ENCODE assay signal across 26 mouse cellular contexts in genomic region chrX:100796741-100797090, GRCm38 (mm10). TPM values are rescaled to one million over a fixed set of nuclear protein-coding genes. Genes with fewer than 3 reads are reported as not detected.
DNase-seq lines count a peak whose midpoint lies in the region; ATAC-seq and TF ChIP-seq lines count a peak whose summit lies in the region.
"Had no signal": no experiment of that assay in that cellular context is flagged by ENCODE, and none has a peak within 500 bp of the region (broad histone marks: within the 10 kb centered on the region; RNA-seq: fewer than 3 reads in every experiment).

No protein-coding gene starts in this region.

- H3K36me3 ChIP-seq in lung, embryonic 16.5 days (ENCODE audit: control insufficient read depth, insufficient read depth, low read length): no peaks in the 10 kb centered on the region
- H3K36me3 ChIP-seq in intestine, embryonic 15.5 days: no peaks in the 10 kb centered on the region
- H3K36me3 ChIP-seq: lung, embryonic 15.5 days had no signal

- DNase-seq in lung, adult 2 months: no peak
- DNase-seq in yolk sac, embryonic 10.5 days (ENCODE audit: low spot score): peak; percentile 30
- no peak for DNase-seq in left cerebral cortex, adult 9 months (ENCODE audit: low spot score in 2 of 2)
- DNase-seq: adrenal gland, postnatal 14 days; forebrain, postnatal 0 days; gastrocnemius, postnatal 10 days; heart, postnatal 10 days; kidney, adult 2 months; kidney, postnatal 36 days; retina, postnatal 1 day; right cerebral cortex, postnatal 14 days; thymus, adult 2 months; thymus, postnatal 36 days had no signal

- no peak for TF ChIP-seq POLR2A in lung, adult 2 months (IDR thresholded peaks at IDR 0.05; ENCODE audit: borderline replicate concordance, extremely low read depth, low read depth, low read length)
- TF ChIP-seq POLR2A in olfactory bulb, adult 2 months (IDR thresholded peaks at IDR 0.05; ENCODE audit: insufficient read depth, low read depth, low read length): no peak

- H3K4me3 ChIP-seq in lung, embryonic 16.5 days (ENCODE audit: low read length): no peak overlapping the region
- H3K4me3 ChIP-seq in lung, adult 2 months (replicated peaks; ENCODE audit: extremely low read depth, low read depth, low read length): no peak overlapping the region
- no peak overlapping the region for H3K4me3 ChIP-seq in intestine, embryonic 15.5 days (replicated peaks)
- H3K4me3 ChIP-seq in olfactory bulb, adult 2 months (ENCODE audit: insufficient read depth, low read depth, low read length): no peak overlapping the region
- H3K4me3 ChIP-seq: erythroblast, embryonic 14.5 days; heart, embryonic 13.5 days; layer of hippocampus, adult 2 months; limb, embryonic 10.5 days; limb, embryonic 15.5 days; lung, embryonic 15.5 days; midbrain, embryonic 13.5 days had no signal

- 71% methylated on average over 3 of the region's 3 CpGs for WGBS in lung, embryonic 16.5 days
- WGBS in lung, adult 2 months: 75% methylated on average over 3 of the region's 3 CpGs
- 68% methylated on average over 3 of the region's 3 CpGs for WGBS in intestine, embryonic 15.5 days
- WGBS in olfactory bulb, adult 2 months: 94% methylated on average over 3 of the region's 3 CpGs

- TF ChIP-seq CTCF in lung, adult 2 months (IDR thresholded peaks at IDR 0.05; ENCODE audit: insufficient read depth, low read length): no peak
- no peak for TF ChIP-seq CTCF in olfactory bulb, adult 2 months (IDR thresholded peaks at IDR 0.05; ENCODE audit: insufficient read depth, low read depth, low read length)

- H3K4me1 ChIP-seq in lung, embryonic 16.5 days (replicated peaks; ENCODE audit: control insufficient read depth, insufficient read depth, low read length): no peaks in the 10 kb centered on the region
- H3K4me1 ChIP-seq in lung, adult 2 months (ENCODE audit: control insufficient read depth, insufficient read depth, low read length): no peaks in the 10 kb centered on the region; the same call in 1 of the 2 replicates
- 0 out of 2 replicates have a peak, but pooled peaks cover 2% of the 10 kb centered on the region for H3K4me1 ChIP-seq in intestine, embryonic 15.5 days (replicated peaks)
- peaks cover 30% of the 10 kb centered on the region for H3K4me1 ChIP-seq in olfactory bulb, adult 2 months (ENCODE audit: control insufficient read depth, insufficient read depth, low read length)
- H3K4me1 ChIP-seq: limb, embryonic 10.5 days; limb, embryonic 15.5 days had no signal

- ATAC-seq in lung, embryonic 16.5 days (ENCODE audit: low read depth): peak; percentile 31; the same call in 1 of the 2 replicates
- peak; percentile 82 for ATAC-seq in intestine, embryonic 15.5 days
- ATAC-seq in megakaryocyte, adult 5-6 weeks (ENCODE audit: poor library complexity, severe bottlenecking): no peak
- ATAC-seq: CD4-positive, CD25-positive, alpha-beta regulatory T cell, adult 4 months; forebrain, postnatal 0 days; midbrain, embryonic 13.5 days had no signal

- H3K27ac ChIP-seq in lung, embryonic 16.5 days (ENCODE audit: low read length): peak overlapping the region; percentile 22; the same call in 1 of the 2 replicates
- peak overlapping the region; percentile 72 for H3K27ac ChIP-seq in intestine, embryonic 15.5 days
- peak overlapping the region; percentile 57 for H3K27ac ChIP-seq in olfactory bulb, adult 2 months (ENCODE audit: insufficient read depth, low read depth, low read length)
- H3K27ac ChIP-seq: heart, embryonic 13.5 days; limb, embryonic 10.5 days; limb, embryonic 15.5 days; liver, embryonic 14.5 days; lung, embryonic 15.5 days; midbrain, embryonic 13.5 days had no signal

- no peak overlapping the region for H3K9ac ChIP-seq in lung, embryonic 16.5 days (ENCODE audit: low read length)
- no peak overlapping the region for H3K9ac ChIP-seq in intestine, embryonic 15.5 days
- H3K9ac ChIP-seq: forebrain, postnatal 0 days; heart, embryonic 13.5 days; limb, embryonic 15.5 days; liver, embryonic 14.5 days; lung, embryonic 15.5 days; midbrain, embryonic 13.5 days had no signal

- no peak overlapping the region for H3K4me2 ChIP-seq in lung, embryonic 16.5 days (ENCODE audit: low read depth, low read length)
- no peak overlapping the region for H3K4me2 ChIP-seq in intestine, embryonic 15.5 days (replicated peaks)
- H3K4me2 ChIP-seq: heart, embryonic 13.5 days; limb, embryonic 15.5 days; lung, embryonic 15.5 days; midbrain, embryonic 13.5 days had no signal

- no peaks in the 10 kb centered on the region for H3K9me3 ChIP-seq in lung, embryonic 16.5 days (ENCODE audit: control insufficient read depth, low read length)
- H3K9me3 ChIP-seq in intestine, embryonic 15.5 days: no peaks in the 10 kb centered on the region
- H3K9me3 ChIP-seq: heart, embryonic 13.5 days; limb, embryonic 10.5 days; limb, embryonic 15.5 days; lung, embryonic 15.5 days; midbrain, embryonic 13.5 days had no signal

- H3K27me3 ChIP-seq in lung, embryonic 16.5 days (ENCODE audit: control insufficient read depth, insufficient read depth, low read depth, low read length): no peaks in the 10 kb centered on the region
- H3K27me3 ChIP-seq in intestine, embryonic 15.5 days (replicated peaks): no peaks in the 10 kb centered on the region
- H3K27me3 ChIP-seq: heart, embryonic 13.5 days; midbrain, embryonic 13.5 days had no signal

RNA-seq across cellular contexts. Expression of gene Dlg3, which starts 29.2 kb away (rescaled TPM):
- 6.7 and 6.9 TPM in 2 replicates for polyA plus RNA-seq in lung, embryonic 16.5 days (2015; fragmentation: Nextera tagmentation; extraction: Ambion mirVana)
- polyA plus RNA-seq in lung, adult 2 months (2012; rRNA removed): 9.4 and 13.7 TPM in 2 replicates
- polyA plus RNA-seq in intestine, embryonic 15.5 days (2015; fragmentation: Nextera tagmentation; extraction: Ambion mirVana): 2.5 and 3.0 TPM in 2 replicates
- polyA plus RNA-seq in olfactory bulb, adult 2 months (2012; ENCODE audit: insufficient read depth, insufficient read length, low replicate concordance, missing spikeins): 98.9 TPM in 1 of 2 replicates, not detected in the other
- 1.0 and 2.5 TPM in 2 replicates for total RNA-seq in megakaryocyte, adult 5-6 weeks (2015)
- total RNA-seq in megakaryocyte, adult 5-6 weeks (2017): 1.4 and 2.1 TPM in 2 replicates
- polyA plus RNA-seq: erythroblast, embryonic 14.5 days had no signal

Comparison
In these comparisons a context has a peak if more than half of its experiments do, and no peak if none do; other contexts are left out.
1. H3K27ac ChIP-seq: peak in every context shown above with its lines; median percentile 72 in intestine, embryonic 15.5 days; 57 in olfactory bulb, adult 2 months; 22 in lung, embryonic 16.5 days.